Mouse (Mus musculus) kidney, adult 9 months (tissue): ENCODE measurements around the gene Cul5.

Experiments
- DNase-seq: peaks from one replicate; pipeline ENCODE4 v3.0.0; 2022

The Cul5 gene

GRCm38 (mm10) chr9:53669680-53670219, at the start of gene Cul5:
TSS of gene Cul5 (minus strand) at chr9:53670014.
- DNase-seq = peak; percentile 75

GRCm38 (mm10) chr9:53705992-53706696, 36.3 kb upstream of the Cul5 start, which contains the start of gene Rab39:
TSS of gene Rab39 (minus strand) at chr9:53706232.
- peak; percentile 67 for DNase-seq

GRCm38 (mm10) chr9:53705491-53705991, 35.7 kb upstream of the Cul5 start:
- no peak for DNase-seq

GRCm38 (mm10) chr9:53702991-53703390, 33.2 kb upstream of the Cul5 start:
- no peak for DNase-seq

- no peak for DNase-seq
Measured at GRCm38 (mm10) chr9:53700496-53700895, 30.7 kb upstream of the Cul5 start.

GRCm38 (mm10) chr9:53695846-53696245, 26.0 kb upstream of the Cul5 start:
- no peak for DNase-seq

GRCm38 (mm10) chr9:53693718-53694117, 23.9 kb upstream of the Cul5 start:
- no peak for DNase-seq

- DNase-seq = no peak
Measured at GRCm38 (mm10) chr9:53691745-53692670, 22.2 kb upstream of the Cul5 start.

- DNase-seq = no peak
Measured at GRCm38 (mm10) chr9:53680851-53681250, 11.0 kb upstream of the Cul5 start.

GRCm38 (mm10) chr9:53676921-53677320, 7.1 kb upstream of the Cul5 start:
- no peak for DNase-seq

GRCm38 (mm10) chr9:53673571-53673970, 3.8 kb upstream of the Cul5 start:
- DNase-seq = peak; percentile 91

GRCm38 (mm10) chr9:53667020-53667669, 2.7 kb downstream of the Cul5 start:
- peak; percentile 95 for DNase-seq

GRCm38 (mm10) chr9:53666665-53667019, 3.2 kb downstream of the Cul5 start:
- no peak for DNase-seq

GRCm38 (mm10) chr9:53665428-53665827, 4.4 kb downstream of the Cul5 start:
- DNase-seq = no peak

- no peak for DNase-seq
Measured at GRCm38 (mm10) chr9:53664819-53665218, 5.0 kb downstream of the Cul5 start.

GRCm38 (mm10) chr9:53634796-53635195, 35.0 kb downstream of the Cul5 start:
- DNase-seq = no peak

- no peak for DNase-seq
Measured at GRCm38 (mm10) chr9:53615246-53615645, 54.6 kb downstream of the Cul5 start.

- no peak for DNase-seq
Measured at GRCm38 (mm10) chr9:53614286-53614685, 55.5 kb downstream of the Cul5 start.

- DNase-seq = peak; percentile 98
Measured at GRCm38 (mm10) chr9:53609968-53610781, 59.6 kb downstream of the Cul5 start, which contains the start of gene Acat1. TSS of gene Acat1 (minus strand) at chr9:53610382.

- DNase-seq = peak; percentile 48
Measured at GRCm38 (mm10) chr9:53609306-53609967, 60.4 kb downstream of the Cul5 start.

- no peak for DNase-seq
Measured at GRCm38 (mm10) chr9:53607816-53608215, 62.0 kb downstream of the Cul5 start.
